Mouse (Mus musculus): ENCODE results near the gene Atp5h. TPM values are rescaled to one million over a fixed set of nuclear protein-coding genes. Genes with fewer than 3 reads are reported as not detected.

Gene Atp5h
- total RNA-seq, 2 experiments from 2014 or later: 415 to 520 TPM

DNA sequence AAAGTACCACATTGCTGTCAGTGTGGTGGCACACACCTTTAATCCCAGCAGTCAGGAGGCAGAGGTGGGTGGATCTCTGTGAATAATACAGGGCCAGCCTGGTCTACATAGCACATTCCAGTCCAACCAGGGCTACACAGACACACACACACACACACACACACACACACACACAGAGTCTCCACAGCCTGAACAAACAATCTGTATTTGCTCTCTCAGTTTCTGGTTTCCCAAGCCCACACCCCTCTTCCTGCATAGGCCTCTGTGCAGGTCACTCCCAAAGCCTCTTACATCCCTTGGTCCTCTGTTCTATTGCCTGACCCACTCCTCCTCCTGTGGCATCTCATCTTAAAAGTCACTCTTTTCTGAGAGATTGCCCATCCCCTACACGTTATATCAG is 47.7 kb downstream of the Atp5h start:
- ATAC-seq (replicated peaks; ENCODE audit: low FRiP score, poor library complexity, severe bottlenecking): no peak

GRCm38 (mm10) chr11:115371354-115371753 is 48.4 kb downstream of the Atp5h start:
- no peak for ATAC-seq (replicated peaks; ENCODE audit: low FRiP score, poor library complexity, severe bottlenecking)

DNA sequence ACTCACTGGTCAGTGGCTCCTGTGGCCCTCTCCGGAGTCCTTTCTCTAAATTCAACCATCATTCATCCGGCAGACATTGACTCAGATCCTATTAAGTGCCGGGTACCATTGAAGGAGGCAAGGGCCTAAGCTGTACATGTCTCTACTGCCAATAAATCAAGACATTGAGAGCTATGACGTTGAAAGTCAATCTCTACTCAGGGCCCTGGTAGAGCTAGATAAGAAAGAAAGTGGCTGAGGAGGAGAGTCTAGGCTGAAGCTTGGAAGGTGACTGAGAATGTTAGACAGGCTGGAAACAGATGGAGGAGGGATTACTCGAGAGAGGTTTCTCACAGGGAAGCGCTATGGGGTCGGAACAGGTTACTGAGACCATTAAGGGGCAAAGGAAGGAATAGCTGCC is 49.4 kb downstream of the Atp5h start:
- ATAC-seq (replicated peaks; ENCODE audit: low FRiP score, poor library complexity, severe bottlenecking): no peak

GRCm38 (mm10) chr11:115367395-115367944 is 52.3 kb downstream of the Atp5h start, which contains the start of gene Hid1:
Gene Hid1, minus strand, starts transcription at chr11:115367756.
- ATAC-seq (replicated peaks; ENCODE audit: low FRiP score, poor library complexity, severe bottlenecking): peak; percentile 81

GRCm38 (mm10) chr11:115366706-115367394 is 52.9 kb downstream of the Atp5h start:
- ATAC-seq (replicated peaks; ENCODE audit: low FRiP score, poor library complexity, severe bottlenecking): no peak

GRCm38 (mm10) chr11:115366039-115366705 is 53.6 kb downstream of the Atp5h start:
- ATAC-seq (replicated peaks; ENCODE audit: low FRiP score, poor library complexity, severe bottlenecking): no peak

Other genes with a start within 250 kb of the Atp5h start
- gene Tmem104, start 232.5 kb downstream of the Atp5h start, total RNA-seq (2015; ENCODE audit: low replicate concordance): 5.0 and 6.3 TPM in 2 replicates
- gene Tmem104, start 232.5 kb downstream of the Atp5h start, total RNA-seq (2017; ENCODE audit: low replicate concordance): 0.64 and 6.3 TPM in 2 replicates
- gene Nat9, start 232.1 kb downstream of the Atp5h start, total RNA-seq (2015; ENCODE audit: low replicate concordance): 9.2 and 11.2 TPM in 2 replicates
- 2.3 TPM in 1 of 2 replicates, not detected in the other for gene Nat9, start 232.1 kb downstream of the Atp5h start, total RNA-seq (2017; ENCODE audit: low replicate concordance)
- gene Grin2c, start 152.7 kb downstream of the Atp5h start, total RNA-seq (2015; ENCODE audit: low replicate concordance): not detected in 2 replicates
- not detected in 2 replicates for gene Grin2c, start 152.7 kb downstream of the Atp5h start, total RNA-seq (2017; ENCODE audit: low replicate concordance)
- gene Fdxr, start 142.9 kb downstream of the Atp5h start, total RNA-seq (2015; ENCODE audit: low replicate concordance): 1.3 and 16.6 TPM in 2 replicates
- gene Fdxr, start 142.9 kb downstream of the Atp5h start, total RNA-seq (2017; ENCODE audit: low replicate concordance): 1.4 and 3.2 TPM in 2 replicates
- gene Fads6, start 122.3 kb downstream of the Atp5h start, total RNA-seq (2015; ENCODE audit: low replicate concordance): not detected in 2 replicates
- 0.45 and 0.64 TPM in 2 replicates for gene Fads6, start 122.3 kb downstream of the Atp5h start, total RNA-seq (2017; ENCODE audit: low replicate concordance)
- not detected in 2 replicates for gene Otop2, start 112.8 kb downstream of the Atp5h start, total RNA-seq (2015; ENCODE audit: low replicate concordance)
- gene Otop2, start 112.8 kb downstream of the Atp5h start, total RNA-seq (2017; ENCODE audit: low replicate concordance): not detected in 2 replicates
- gene Ush1g, start 97.9 kb downstream of the Atp5h start, total RNA-seq (2015; ENCODE audit: low replicate concordance): not detected in 2 replicates
- gene Ush1g, start 97.9 kb downstream of the Atp5h start, total RNA-seq (2017; ENCODE audit: low replicate concordance): not detected in 2 replicates
- not detected in 2 replicates for gene Otop3, start 85.2 kb downstream of the Atp5h start, total RNA-seq (2015; ENCODE audit: low replicate concordance)
- gene Otop3, start 85.2 kb downstream of the Atp5h start, total RNA-seq (2017; ENCODE audit: low replicate concordance): not detected in 2 replicates
- not detected in 2 replicates for gene Hid1, start 52.2 kb downstream of the Atp5h start, total RNA-seq (2015; ENCODE audit: low replicate concordance)
- not detected in 2 replicates for gene Hid1, start 52.2 kb downstream of the Atp5h start, total RNA-seq (2017; ENCODE audit: low replicate concordance)
- not detected in 2 replicates for gene Cdr2l, start 38.0 kb downstream of the Atp5h start, total RNA-seq (2015; ENCODE audit: low replicate concordance)
- gene Cdr2l, start 38.0 kb downstream of the Atp5h start, total RNA-seq (2017; ENCODE audit: low replicate concordance): not detected in 2 replicates
- 12.6 and 24.1 TPM in 2 replicates for gene Mrpl58, start 16.2 kb downstream of the Atp5h start, total RNA-seq (2015; ENCODE audit: low replicate concordance)
- gene Mrpl58, start 16.2 kb downstream of the Atp5h start, total RNA-seq (2017; ENCODE audit: low replicate concordance): 16.6 and 30.3 TPM in 2 replicates
- 4.2 and 14.1 TPM in 2 replicates for gene Kctd2, start 166 bp upstream of the Atp5h start, total RNA-seq (2015; ENCODE audit: low replicate concordance)
- gene Kctd2, start 166 bp upstream of the Atp5h start, total RNA-seq (2017; ENCODE audit: low replicate concordance): 8.3 and 16.9 TPM in 2 replicates
- not detected in 2 replicates for gene Trim80, start 20.6 kb upstream of the Atp5h start, total RNA-seq (2015; ENCODE audit: low replicate concordance)
- gene Trim80, start 20.6 kb upstream of the Atp5h start, total RNA-seq (2017; ENCODE audit: low replicate concordance): not detected in 2 replicates
- gene Slc16a5, start 42.5 kb upstream of the Atp5h start, total RNA-seq (2015; ENCODE audit: low replicate concordance): not detected in 2 replicates
- gene Slc16a5, start 42.5 kb upstream of the Atp5h start, total RNA-seq (2017; ENCODE audit: low replicate concordance): 1.0 TPM in 1 of 2 replicates, not detected in the other
- gene Armc7, start 55.7 kb upstream of the Atp5h start, total RNA-seq (2015; ENCODE audit: low replicate concordance): 1.8 TPM in 1 of 2 replicates, not detected in the other
- gene Armc7, start 55.7 kb upstream of the Atp5h start, total RNA-seq (2017; ENCODE audit: low replicate concordance): 2.7 TPM in 2 replicates
- 13.0 and 22.3 TPM in 2 replicates for gene Nt5c, start 71.9 kb upstream of the Atp5h start, total RNA-seq (2015; ENCODE audit: low replicate concordance)
- 9.8 and 37.2 TPM in 2 replicates for gene Nt5c, start 71.9 kb upstream of the Atp5h start, total RNA-seq (2017; ENCODE audit: low replicate concordance)
- gene Jpt1, start 94.4 kb upstream of the Atp5h start, total RNA-seq (2015; ENCODE audit: low replicate concordance): 168 and 177 TPM in 2 replicates
- gene Jpt1, start 94.4 kb upstream of the Atp5h start, total RNA-seq (2017; ENCODE audit: low replicate concordance): 225 and 235 TPM in 2 replicates
- gene Sumo2, start 116.3 kb upstream of the Atp5h start, total RNA-seq (2015; ENCODE audit: low replicate concordance): 450 and 609 TPM in 2 replicates
- 286 and 389 TPM in 2 replicates for gene Sumo2, start 116.3 kb upstream of the Atp5h start, total RNA-seq (2017; ENCODE audit: low replicate concordance)
- gene Nup85, start 144.5 kb upstream of the Atp5h start, total RNA-seq (2015; ENCODE audit: low replicate concordance): 78.9 and 133 TPM in 2 replicates
- 141 and 174 TPM in 2 replicates for gene Nup85, start 144.5 kb upstream of the Atp5h start, total RNA-seq (2017; ENCODE audit: low replicate concordance)
- gene Mrps7, start 184.0 kb upstream of the Atp5h start, total RNA-seq (2015; ENCODE audit: low replicate concordance): 10.1 and 22.2 TPM in 2 replicates
- 5.1 and 12.3 TPM in 2 replicates for gene Mrps7, start 184.0 kb upstream of the Atp5h start, total RNA-seq (2017; ENCODE audit: low replicate concordance)
- gene Gga3, start 184.1 kb upstream of the Atp5h start, total RNA-seq (2015; ENCODE audit: low replicate concordance): 18.0 and 20.9 TPM in 2 replicates
- gene Gga3, start 184.1 kb upstream of the Atp5h start, total RNA-seq (2017; ENCODE audit: low replicate concordance): 20.7 and 33.2 TPM in 2 replicates
- gene Mif4gd, start 193.0 kb upstream of the Atp5h start, total RNA-seq (2015; ENCODE audit: low replicate concordance): 62.3 and 66.7 TPM in 2 replicates
- 36.5 and 69.8 TPM in 2 replicates for gene Mif4gd, start 193.0 kb upstream of the Atp5h start, total RNA-seq (2017; ENCODE audit: low replicate concordance)
- gene Slc25a19, start 208.3 kb upstream of the Atp5h start, total RNA-seq (2015; ENCODE audit: low replicate concordance): 3.2 and 7.1 TPM in 2 replicates
- 2.0 and 6.4 TPM in 2 replicates for gene Slc25a19, start 208.3 kb upstream of the Atp5h start, total RNA-seq (2017; ENCODE audit: low replicate concordance)